Mouse (Mus musculus) frontal cortex, postnatal 25 days (tissue): Measurements from ENCODE around the gene Whrn.

Source experiments
- DNase-seq, 2 experiments: peaks; one replicate each; pipeline ENCODE4 v3.0.0; 2022; ENCODE audit warnings: low spot score in 2 of 2

The Whrn gene

GRCm38 (mm10) chr4:63377483-63377882, 118.3 kb downstream of the Whrn start:
- no peak for DNase-seq

DNA sequence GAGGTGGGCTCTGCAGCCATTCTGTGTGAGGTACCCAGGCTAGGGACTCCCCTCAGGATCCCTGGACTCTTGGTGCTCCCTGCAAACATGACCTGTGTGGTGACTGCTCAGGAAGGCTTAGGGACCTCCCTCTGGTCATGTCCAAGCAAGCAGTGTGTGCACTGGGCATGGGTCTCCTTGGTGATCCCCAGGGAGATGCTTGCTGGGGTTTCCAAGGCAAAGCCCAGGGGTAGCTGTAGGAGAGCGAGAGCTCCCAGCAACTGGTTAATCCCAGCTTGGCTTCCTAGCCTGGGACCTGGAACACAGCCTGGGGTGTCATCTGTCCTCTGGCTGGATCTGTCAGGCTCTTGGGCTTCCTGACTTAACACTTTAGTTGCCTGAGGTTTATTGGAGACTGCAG, 120.4 kb downstream of the Whrn start:
- no peak for DNase-seq

- no peak for DNase-seq
Measured at GRCm38 (mm10) chr4:63374331-63374730, 121.5 kb downstream of the Whrn start.

DNA sequence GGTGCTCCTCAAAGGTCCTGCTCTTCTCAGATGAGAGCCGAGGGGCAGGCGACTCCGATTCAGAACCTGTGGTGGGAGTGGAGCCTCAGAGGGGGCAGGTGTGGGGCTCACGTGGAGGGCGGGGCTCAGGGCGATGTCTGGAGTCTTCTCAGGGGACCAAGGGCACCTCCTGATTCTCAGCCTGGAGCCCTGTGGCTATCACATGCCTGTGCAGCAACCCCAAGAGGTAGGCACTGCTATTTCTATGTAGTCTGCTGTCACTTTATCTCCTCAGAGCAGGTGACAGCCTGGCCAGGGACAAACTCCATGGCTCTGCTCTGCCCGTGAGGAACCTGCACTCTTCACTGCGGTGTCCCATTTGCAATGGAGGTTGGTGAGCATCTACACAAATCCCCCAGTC, 122.4 kb downstream of the Whrn start:
- no peak for DNase-seq

DNA sequence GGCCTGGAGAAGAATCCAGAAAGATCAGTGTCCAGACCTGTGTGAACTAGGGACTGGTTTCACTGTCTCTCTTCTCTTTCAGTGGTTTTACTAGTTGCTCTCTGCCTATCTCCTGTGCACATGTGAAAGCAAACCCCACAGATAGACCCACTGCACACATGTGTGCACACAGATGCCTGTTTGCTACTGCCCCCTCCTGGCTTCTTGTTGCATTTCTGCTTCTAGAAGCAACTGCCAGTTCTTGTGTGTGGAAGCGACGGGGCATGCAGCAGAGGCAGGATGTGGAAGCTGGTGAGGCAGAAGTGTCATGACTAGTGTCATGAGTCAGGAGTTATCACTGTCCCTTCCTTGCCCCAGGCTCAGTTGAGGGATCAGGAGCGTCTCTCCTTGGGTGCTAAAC, 123.9 kb downstream of the Whrn start:
- DNase-seq, result peak in 1 of 2 experiments; percentile 24

- no peak for DNase-seq
Measured at GRCm38 (mm10) chr4:63370897-63371296, 124.9 kb downstream of the Whrn start.

GRCm38 (mm10) chr4:63368577-63368976, 127.2 kb downstream of the Whrn start:
- DNase-seq, result peak; percentile 82 to 93
